Comparison of ENCODE assay signal across 20 mouse cellular contexts in genomic region chr10:111937146-111937534, GRCm38 (mm10). TPM values are rescaled to one million over a fixed set of nuclear protein-coding genes. Genes with fewer than 3 reads are reported as not detected.
DNase-seq lines count a peak whose midpoint lies in the region; ATAC-seq and TF ChIP-seq lines count a peak whose summit lies in the region.
"Had no signal": no experiment of that assay in that cellular context is flagged by ENCODE, and none has a peak within 500 bp of the region (broad histone marks: within the 10 kb centered on the region; RNA-seq: fewer than 3 reads in every experiment).

No protein-coding gene starts in this region.

- TF ChIP-seq POLR2A in heart, adult 2 months (IDR thresholded peaks at IDR 0.05; ENCODE audit: insufficient read depth, low read depth, low read length), result no peak

- H3K9ac ChIP-seq in heart, adult 2 months (ENCODE audit: low read depth, low read length), result peak overlapping the region; percentile 39; the same call in 1 of the 2 replicates
- H3K9ac ChIP-seq in heart, embryonic 16.5 days (ENCODE audit: low read length), result 0 out of 2 replicates have a peak overlapping the region, but pooled peaks have one; percentile 22
- no peak overlapping the region for H3K9ac ChIP-seq in lung, embryonic 14.5 days
- H3K9ac ChIP-seq in stomach, embryonic 14.5 days (replicated peaks; ENCODE audit: low read depth, low read length), result no peak overlapping the region
- H3K9ac ChIP-seq: forebrain, embryonic 13.5 days; intestine, embryonic 15.5 days; limb, embryonic 12.5 days; liver, embryonic 13.5 days; midbrain, embryonic 12.5 days; neural tube, embryonic 12.5 days had no signal

- no peaks in the 10 kb centered on the region for H3K79me2 ChIP-seq in heart, adult 2 months (replicated peaks; ENCODE audit: control insufficient read depth, insufficient read depth, low read length)

- no peak overlapping the region for H3K4me3 ChIP-seq in heart, adult 2 months
- H3K4me3 ChIP-seq in heart, embryonic 16.5 days (ENCODE audit: low read length), result peak overlapping the region; percentile 21; the same call in 1 of the 2 replicates
- no peak overlapping the region for H3K4me3 ChIP-seq in lung, embryonic 14.5 days (ENCODE audit: low read depth, low read length)
- no peak overlapping the region for H3K4me3 ChIP-seq in stomach, embryonic 14.5 days (ENCODE audit: low read depth, low read length)
- H3K4me3 ChIP-seq: erythroblast, embryonic 14.5 days; forebrain, embryonic 13.5 days; intestine, embryonic 15.5 days; limb, embryonic 12.5 days; liver, embryonic 13.5 days; midbrain, embryonic 12.5 days; neural tube, embryonic 12.5 days had no signal

- intact Hi-C loops in heart, adult 2 months (cut with DNase I), result no loop called here
- intact Hi-C loops in heart, postnatal 10 days (cut with DNase I), result no loop called here

- TF ChIP-seq CTCF in heart, adult 2 months (IDR thresholded peaks at IDR 0.05), result no peak
- no peak for TF ChIP-seq CTCF in lung, embryonic 14.5 days (IDR thresholded peaks at IDR 0.05; ENCODE audit: low read depth)

- no peak for DNase-seq in heart, adult 2 months
- no peak for DNase-seq in heart, adult 11 months
- DNase-seq in heart, postnatal 10 days, result no peak
- no peak for DNase-seq in lung, embryonic 14.5 days
- DNase-seq in lung, postnatal 10 days, result no peak
- no peak for DNase-seq in cerebellum, adult 9-11 months
- DNase-seq: adrenal gland, adult 8-10 months; cerebellum, adult 9-10 months; liver, embryonic 13.5 days had no signal

- ATAC-seq in heart, embryonic 16.5 days (replicated peaks; ENCODE audit: extremely low read depth, insufficient read depth, low FRiP score), result no peak
- ATAC-seq in lung, embryonic 14.5 days (ENCODE audit: insufficient read depth), result peak; percentile 52
- ATAC-seq in stomach, embryonic 14.5 days (ENCODE audit: insufficient number of reproducible peaks, insufficient read depth, low FRiP score, low read depth), result no peak
- ATAC-seq: CD4-positive, CD25-positive, alpha-beta regulatory T cell, adult 4 months; intestine, embryonic 15.5 days had no signal

- H3K36me3 ChIP-seq in heart, adult 2 months (ENCODE audit: control insufficient read depth, insufficient read depth, low read length), result peaks cover 2% of the 10 kb centered on the region
- no peaks in the 10 kb centered on the region for H3K36me3 ChIP-seq in heart, embryonic 16.5 days (ENCODE audit: control insufficient read depth, insufficient read depth)
- H3K36me3 ChIP-seq in lung, embryonic 14.5 days (ENCODE audit: insufficient read depth), result no peaks in the 10 kb centered on the region
- H3K36me3 ChIP-seq in stomach, embryonic 14.5 days (ENCODE audit: control insufficient read depth, insufficient read depth, low read length), result no peaks in the 10 kb centered on the region
- H3K36me3 ChIP-seq: intestine, embryonic 15.5 days; limb, embryonic 12.5 days; liver, embryonic 13.5 days; midbrain, embryonic 12.5 days; neural tube, embryonic 12.5 days had no signal

- no peaks in the 10 kb centered on the region for H3K27me3 ChIP-seq in heart, adult 2 months (ENCODE audit: control insufficient read depth, insufficient read depth, low read length)
- no peaks in the 10 kb centered on the region for H3K27me3 ChIP-seq in heart, embryonic 16.5 days (ENCODE audit: control insufficient read depth, insufficient read depth, low read length)
- no peaks in the 10 kb centered on the region for H3K27me3 ChIP-seq in lung, embryonic 14.5 days (ENCODE audit: insufficient read depth, low read length)
- H3K27me3 ChIP-seq in stomach, embryonic 14.5 days (ENCODE audit: control insufficient read depth, insufficient read depth, low read length), result no peaks in the 10 kb centered on the region
- H3K27me3 ChIP-seq: forebrain, embryonic 13.5 days; intestine, embryonic 15.5 days; limb, embryonic 12.5 days; liver, embryonic 13.5 days; midbrain, embryonic 12.5 days; neural tube, embryonic 12.5 days; Patski had no signal

- H3K9me3 ChIP-seq in heart, embryonic 16.5 days (replicated peaks; ENCODE audit: control insufficient read depth, low read length), result no peaks in the 10 kb centered on the region
- H3K9me3 ChIP-seq in lung, embryonic 14.5 days (ENCODE audit: low read depth, low read length), result no peaks in the 10 kb centered on the region
- H3K9me3 ChIP-seq in stomach, embryonic 14.5 days (ENCODE audit: control insufficient read depth, low read depth, low read length), result no peaks in the 10 kb centered on the region
- H3K9me3 ChIP-seq: forebrain, embryonic 13.5 days; intestine, embryonic 15.5 days; limb, embryonic 12.5 days; liver, embryonic 13.5 days; midbrain, embryonic 12.5 days; neural tube, embryonic 12.5 days had no signal

- H3K27ac ChIP-seq in heart, adult 2 months, result peak overlapping the region; percentile 75
- peak overlapping the region; percentile 90 for H3K27ac ChIP-seq in heart, embryonic 16.5 days (ENCODE audit: low read length)
- H3K27ac ChIP-seq in lung, embryonic 14.5 days (ENCODE audit: low read depth), result peak overlapping the region; percentile 75
- peak overlapping the region; percentile 7; the same call in 1 of the 2 replicates for H3K27ac ChIP-seq in stomach, embryonic 14.5 days (ENCODE audit: low read length)
- H3K27ac ChIP-seq: forebrain, embryonic 13.5 days; kidney, postnatal 0 days; limb, embryonic 12.5 days; midbrain, embryonic 12.5 days; neural tube, embryonic 12.5 days had no signal

- 16% methylated on average over 5 of the region's 5 CpGs for WGBS in heart, adult 2 months
- WGBS in heart, embryonic 16.5 days, result 33% methylated on average over 5 of the region's 5 CpGs
- WGBS in lung, embryonic 14.5 days, result 20% methylated on average over 5 of the region's 5 CpGs
- WGBS in stomach, embryonic 14.5 days, result 34% methylated on average over 5 of the region's 5 CpGs

- H3K4me2 ChIP-seq in heart, embryonic 16.5 days (ENCODE audit: low read depth, low read length), result peak overlapping the region; percentile 54
- peak overlapping the region; percentile 43 for H3K4me2 ChIP-seq in lung, embryonic 14.5 days
- no peak overlapping the region for H3K4me2 ChIP-seq in stomach, embryonic 14.5 days (replicated peaks; ENCODE audit: low read depth, low read length)
- H3K4me2 ChIP-seq: forebrain, embryonic 13.5 days; intestine, embryonic 15.5 days; limb, embryonic 12.5 days; liver, embryonic 13.5 days; midbrain, embryonic 12.5 days; neural tube, embryonic 12.5 days had no signal

- H3K4me1 ChIP-seq in heart, adult 2 months (ENCODE audit: control insufficient read depth, insufficient read depth, low read length), result peaks cover 11% of the 10 kb centered on the region
- H3K4me1 ChIP-seq in heart, embryonic 16.5 days (ENCODE audit: control insufficient read depth, insufficient read depth, low read length), result peaks cover 32% of the 10 kb centered on the region
- peaks cover 15% of the 10 kb centered on the region for H3K4me1 ChIP-seq in lung, embryonic 14.5 days (ENCODE audit: insufficient read depth)
- H3K4me1 ChIP-seq in stomach, embryonic 14.5 days (ENCODE audit: control insufficient read depth, insufficient read depth, low read length), result peaks cover 5% of the 10 kb centered on the region; the same call in 1 of the 2 replicates
- H3K4me1 ChIP-seq: forebrain, embryonic 13.5 days; limb, embryonic 12.5 days; neural tube, embryonic 12.5 days had no signal

- no peak for TF ChIP-seq EP300 in heart, adult 2 months (IDR thresholded peaks at IDR 0.05; ENCODE audit: insufficient read depth, low read depth, low read length)

RNA-seq across cellular contexts. Expression of gene Krr1, which starts 35.3 kb away (rescaled TPM):
- total RNA-seq in heart, adult 2 months (2021), result 10 to 100 TPM; 24.2 to 27.0 TPM
- 7.0 and 10.1 TPM in 2 replicates for polyA plus RNA-seq in heart, adult 2 months (2012; rRNA removed)
- 24.5 and 29.7 TPM in 2 replicates for polyA plus RNA-seq in heart, embryonic 16.5 days (2015; fragmentation: Nextera tagmentation; extraction: Ambion mirVana)
- 10 to 100 TPM; 21.2 to 22.1 TPM for total RNA-seq in heart, postnatal 10 days (2021)
- polyA plus RNA-seq in lung, embryonic 14.5 days (2014; fragmentation: Nextera tagmentation; extraction: Ambion mirVana), result 53.9 and 55.6 TPM in 2 replicates
- 48.7 and 49.2 TPM in 2 replicates for polyA plus RNA-seq in stomach, embryonic 14.5 days (2014; fragmentation: Nextera tagmentation; extraction: Ambion mirVana)

Comparison
In these comparisons a context has a peak if more than half of its experiments do, and no peak if none do; other contexts are left out.
1. H3K27ac ChIP-seq: peak in every context shown above with its lines; median percentile 90 in heart, embryonic 16.5 days; 75 in heart, adult 2 months; 75 in lung, embryonic 14.5 days; 7 in stomach, embryonic 14.5 days.
2. H3K9ac ChIP-seq: peak in heart, adult 2 months (single experiment) and heart, embryonic 16.5 days (single experiment); none in lung, embryonic 14.5 days (single experiment) and stomach, embryonic 14.5 days (single experiment).